Mouse (Mus musculus): ENCODE results near the gene Olfr734.

The Olfr734 gene

GRCm38 (mm10) chr14:50326661-50327060 lies at the start of gene Olfr734:
Olfr734 (minus strand) TSS chr14:50326761.
- DNase-seq (ENCODE audit: low read depth, low spot score) = no peak

GRCm38 (mm10) chr14:50363561-50363960 lies 37.0 kb upstream of the Olfr734 start:
- no peak for DNase-seq (ENCODE audit: low read depth, low spot score)

DNA sequence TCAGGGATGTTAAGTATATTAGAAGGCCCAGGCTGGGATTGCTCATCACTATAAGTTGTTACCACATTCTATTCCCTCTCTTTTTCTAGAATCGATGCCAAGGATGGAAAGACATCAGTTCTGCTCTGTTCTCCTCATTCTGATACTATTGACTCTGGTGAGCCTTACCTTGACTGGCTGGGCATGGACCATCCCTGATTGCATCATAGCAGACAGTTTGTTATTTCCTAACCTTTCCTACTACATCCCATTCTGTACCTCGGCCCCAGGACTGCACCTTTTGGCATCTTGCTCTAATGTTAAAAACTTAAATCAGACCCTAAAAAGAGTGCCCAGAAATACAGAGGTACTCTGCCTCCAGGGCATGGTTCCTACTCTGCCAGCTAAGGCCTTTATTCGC lies 33.9 kb upstream of the Olfr734 start:
- no peak for DNase-seq (ENCODE audit: low read depth, low spot score)

DNA sequence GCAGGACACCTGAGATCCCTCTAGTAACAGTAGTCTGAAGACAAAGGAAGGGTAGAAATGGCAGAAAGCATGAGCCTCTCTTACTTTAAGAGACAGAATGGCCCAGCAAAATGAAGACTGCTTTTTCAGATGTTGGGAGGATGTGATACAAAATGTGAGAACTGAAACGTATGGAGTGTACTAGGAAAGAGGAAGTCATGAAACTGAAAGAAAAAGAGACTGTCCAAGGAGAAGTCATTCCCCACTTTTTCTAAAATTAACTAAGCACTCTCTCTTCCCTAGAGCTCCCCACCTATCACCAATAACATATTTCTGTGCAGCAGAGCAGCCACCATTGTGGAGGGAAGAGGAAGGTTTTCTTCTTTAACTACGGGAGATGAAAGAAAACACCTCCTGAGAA lies 31.0 kb upstream of the Olfr734 start, which contains the start of gene Tlr11:
Gene Tlr11 (plus strand): TSS at position 322 of the 400 bp plus-strand sequence.
- no peak for DNase-seq (ENCODE audit: low read depth, low spot score)

DNA sequence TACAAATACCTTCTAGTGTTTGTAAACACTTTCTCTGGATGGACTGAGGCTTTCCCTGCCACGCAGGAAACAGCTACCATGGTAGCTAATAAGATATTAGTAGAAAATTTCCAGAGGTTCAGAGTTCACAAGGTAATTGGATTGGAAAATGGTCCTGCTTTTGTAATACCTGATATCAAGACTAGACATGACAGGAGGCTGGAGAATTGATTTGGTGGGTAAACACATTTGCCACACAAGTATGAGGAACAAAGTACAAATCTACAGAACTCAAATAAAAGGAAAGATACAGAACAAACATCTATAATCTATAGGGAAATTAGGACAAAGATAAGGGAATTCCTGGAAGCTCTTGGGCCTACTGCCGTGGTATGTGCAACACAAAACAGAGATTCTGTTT lies 30.2 kb upstream of the Olfr734 start:
- no peak for DNase-seq (ENCODE audit: low read depth, low spot score)

DNA sequence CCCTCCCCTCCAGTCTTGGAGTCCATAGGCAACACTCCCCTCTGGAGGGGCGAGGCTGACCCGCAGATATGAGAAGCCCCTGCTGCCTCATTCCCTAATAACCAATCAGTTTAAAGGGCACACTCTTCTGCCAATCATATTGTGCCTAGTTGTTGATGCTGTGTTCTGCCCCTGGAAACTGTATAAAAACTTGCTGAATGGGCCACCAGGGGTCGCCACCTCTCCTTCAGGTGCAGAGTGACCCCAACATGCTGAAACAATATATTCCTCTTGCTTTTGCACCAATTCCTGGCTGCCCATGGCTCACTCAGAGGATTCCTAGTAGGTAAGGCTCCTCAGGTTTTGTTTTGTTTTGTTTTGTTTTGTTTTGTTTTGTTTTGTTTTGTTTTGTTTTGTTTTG lies 25.9 kb upstream of the Olfr734 start:
- no peak for DNase-seq (ENCODE audit: low read depth, low spot score)

GRCm38 (mm10) chr14:50348796-50349195 lies 22.2 kb upstream of the Olfr734 start, which contains the start of gene Olfr735:
Olfr735 (minus strand) TSS chr14:50348872.
- DNase-seq (ENCODE audit: low read depth, low spot score) = no peak

DNA sequence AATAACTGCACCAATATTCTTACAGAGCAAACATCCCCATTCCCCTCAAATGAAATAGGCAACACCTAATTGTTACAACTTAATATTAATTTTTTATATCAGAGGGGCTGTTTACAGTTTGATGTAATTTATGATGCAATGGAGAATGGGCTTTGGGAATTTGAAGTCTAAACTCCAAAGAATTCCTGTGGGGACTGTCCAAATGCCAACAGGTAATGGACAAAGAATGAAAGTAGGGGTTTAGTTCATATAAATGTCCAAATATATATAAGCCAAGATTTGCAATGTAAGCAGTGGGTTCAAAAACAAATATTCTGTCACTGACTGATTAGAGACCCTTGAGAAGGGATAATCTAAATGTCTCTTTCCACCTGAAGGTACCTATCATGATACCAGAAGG lies 25.1 kb downstream of the Olfr734 start, which contains the start of gene Olfr733:
Gene Olfr733 (minus strand): TSS at position 101 of the 400 bp plus-strand sequence.
- DNase-seq (ENCODE audit: low read depth, low spot score) = no peak

DNA sequence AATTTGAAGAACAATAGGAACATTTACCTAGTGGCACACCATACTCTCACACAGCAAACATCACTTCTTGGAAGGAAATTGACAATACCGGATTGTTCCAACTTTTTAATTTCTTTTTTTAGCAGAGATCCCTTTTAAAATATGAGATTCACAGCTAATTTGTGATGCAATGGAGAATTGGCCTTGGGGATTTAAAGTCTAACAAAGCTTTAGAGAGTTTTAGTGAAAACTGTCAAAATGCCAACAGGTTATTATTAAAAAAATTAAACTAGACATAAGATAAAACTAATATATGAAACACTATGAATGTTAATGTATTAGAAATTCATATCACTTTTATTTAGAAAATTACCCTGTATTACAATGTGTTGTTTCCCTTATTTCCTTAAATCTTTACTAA lies 42.5 kb downstream of the Olfr734 start, which contains the start of gene Olfr732:
Gene Olfr732 (minus strand): TSS at position 101 of the 400 bp plus-strand sequence.
- no peak for DNase-seq (ENCODE audit: low read depth, low spot score)

Data from c-Kit-negative CD71-positive TER-119-positive erythroid progenitor cells, embryonic 14.5 days (primary cell).